Mouse (Mus musculus) liver, embryonic 12.5 days (tissue): Measurements from ENCODE around the gene Tti1. TPM values are rescaled to one million over a fixed set of nuclear protein-coding genes. Genes with fewer than 3 reads are reported as not detected.

Experiments
- ATAC-seq: fragments of 200-750 bp; cut with Nextera tagmentation; 2 replicates; pipeline ENCODE4 v1.8.0; 2017; ENCODE audit warnings: moderate number of reproducible peaks, mild to moderate bottlenecking, moderate library complexity
- H3K27ac ChIP-seq: fragments of 300-500 bp; sonication (generic); 2 replicates; pipeline ENCODE4 v1.5.1; 2016; ENCODE audit warnings: mild to moderate bottlenecking
- H3K27me3 ChIP-seq: fragments of 300-500 bp; sonication (generic); replicated peaks from 2 replicates; pipeline ENCODE4 v1.6.1; 2016; ENCODE audit warnings: mild to moderate bottlenecking, moderate library complexity
- H3K36me3 ChIP-seq: fragments of 300-500 bp; sonication (generic); 2 replicates; pipeline ENCODE4 v1.6.1; 2016; ENCODE audit warnings: mild to moderate bottlenecking, moderate library complexity
- H3K4me1 ChIP-seq: fragments of 300-500 bp; sonication (generic); 2 replicates; pipeline ENCODE4 v1.6.1; 2016
- H3K4me2 ChIP-seq: fragments of 300-500 bp; sonication (generic); 2 replicates; pipeline ENCODE4 v1.6.1; 2016; ENCODE audit warnings: mild to moderate bottlenecking, moderate library complexity
- H3K4me3 ChIP-seq: fragments of 300-500 bp; sonication (generic); 2 replicates; pipeline ENCODE4 v1.5.1; 2016; ENCODE audit warnings: mild to moderate bottlenecking, moderate library complexity
- H3K9ac ChIP-seq: fragments of 300-500 bp; sonication (generic); 2 replicates; pipeline ENCODE4 v1.6.1; 2016; ENCODE audit warnings: mild to moderate bottlenecking, moderate library complexity
- H3K9me3 ChIP-seq: fragments of 300-500 bp; sonication (generic); replicated peaks from 2 replicates; pipeline ENCODE4 v1.6.1; 2016; ENCODE audit warnings: mild to moderate bottlenecking, moderate library complexity
- WGBS: fragments of 180-500 bp; shearing (Covaris S2); methylation state at CpG from one replicate; pipeline ENCODE4 v1.1.7; 2016; ENCODE audit not compliant: insufficient replicate concordance; 5-methylcytosine and 5-hydroxymethylcytosine counted together
- polyA plus RNA-seq: library from polyadenylated mRNA; unstranded; fragments of >200 nt; fragmentation: Nextera tagmentation; extraction: Ambion mirVana; gene quantifications from 2 replicates; pipeline ENCODE4 v1.2.1, GENCODE M21; 2016

The Tti1 gene
- polyA plus RNA-seq, 1 experiment from 2014 or later: 21.8 TPM

GRCm38 (mm10) chr2:157957707-157958108, 70.5 kb downstream of the Tti1 start:
- H3K9ac ChIP-seq: no peak overlapping the region
- no peak overlapping the region for H3K27ac ChIP-seq
- H3K27me3 ChIP-seq: no peaks in the 10 kb centered on the region
- H3K36me3 ChIP-seq: no peaks in the 10 kb centered on the region
- H3K4me2 ChIP-seq: no peak overlapping the region
- no peak for ATAC-seq
- H3K9me3 ChIP-seq: no peaks in the 10 kb centered on the region
- WGBS: 23% methylated on average over 2 of the region's 2 CpGs
- no peaks in the 10 kb centered on the region for H3K4me1 ChIP-seq
- H3K4me3 ChIP-seq: no peak overlapping the region

DNA sequence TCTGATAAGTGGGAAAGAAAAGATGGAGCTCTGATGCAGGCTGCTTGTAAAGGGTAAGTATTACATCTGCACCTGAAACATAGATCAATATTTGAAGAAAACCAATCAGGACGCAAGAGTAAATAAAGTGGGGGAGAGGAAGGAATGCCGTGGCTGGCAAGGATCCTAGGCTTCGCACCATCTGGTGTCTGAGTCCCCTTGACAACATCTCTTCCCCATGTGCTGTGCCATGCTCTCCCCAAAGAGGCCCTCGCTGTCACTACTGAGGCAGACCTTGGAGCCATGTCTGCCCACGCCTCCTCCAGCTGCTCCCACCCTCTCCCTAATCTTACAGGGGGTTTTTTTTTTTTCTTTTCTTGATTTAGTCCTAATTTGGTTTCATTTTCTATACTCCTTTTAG, 74.3 kb downstream of the Tti1 start:
- Histone ChIP-seq H3K4me3 (no peak overlapping the region), H3K36me3 (no peaks in the 10 kb centered on the region), H3K27me3 (no peaks in the 10 kb centered on the region), H3K9me3 (no peaks in the 10 kb centered on the region), H3K27ac (no peak overlapping the region), H3K4me1 (no peaks in the 10 kb centered on the region), H3K9ac (no peak overlapping the region), H3K4me2 (no peak overlapping the region)
- ATAC-seq: no peak
- 56% methylated on average over 5 of the region's 5 CpGs for whole genome bisulfite sequencing

DNA sequence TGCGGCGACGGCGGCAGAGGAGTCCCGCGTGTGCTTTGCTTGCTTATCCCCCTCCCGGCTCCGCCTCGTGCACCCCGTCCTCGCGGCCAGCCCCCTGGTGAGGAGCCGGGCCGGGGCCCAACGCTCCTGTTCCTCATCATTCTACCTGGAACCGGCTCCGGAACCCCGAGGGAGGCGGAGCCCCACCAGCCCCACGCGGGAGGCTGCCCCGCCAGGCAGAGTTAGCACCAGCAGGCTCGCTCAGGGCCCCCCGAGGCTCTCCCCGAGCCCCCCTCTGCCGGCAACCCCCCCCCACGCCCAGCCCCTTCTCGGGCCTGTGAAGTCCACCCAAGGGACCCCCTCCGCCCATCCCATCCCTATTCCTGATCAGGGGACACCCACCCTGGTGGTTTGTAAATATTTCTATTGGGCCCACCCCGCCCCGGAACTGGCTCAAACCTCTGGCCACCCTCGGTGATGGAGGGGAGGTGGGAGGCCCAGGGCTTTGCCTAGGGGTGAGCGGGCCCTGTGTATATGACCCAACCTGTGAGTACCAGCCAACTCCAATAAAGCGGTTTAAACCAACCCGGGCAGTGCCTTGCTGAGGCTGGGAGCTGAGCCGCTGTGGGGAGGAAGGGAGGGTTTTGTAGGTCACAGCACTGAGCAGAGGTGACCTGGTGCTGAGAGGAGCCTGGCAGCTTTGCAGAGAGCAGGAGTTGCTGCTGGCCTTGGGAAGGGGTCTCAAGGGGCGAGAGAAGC, 83.9 kb downstream of the Tti1 start:
- no peaks in the 10 kb centered on the region for H3K9me3 ChIP-seq
- peaks cover 68% of the 10 kb centered on the region for H3K27me3 ChIP-seq
- no peaks in the 10 kb centered on the region for H3K36me3 ChIP-seq
- peaks cover 6% of the 10 kb centered on the region; the same call in 1 of the 2 replicates for H3K4me1 ChIP-seq
- 12% methylated on average over 35 of the region's 37 CpGs for WGBS
- no peak overlapping the region for H3K27ac ChIP-seq
- peak overlapping the region; percentile 68 for H3K4me2 ChIP-seq
- peak overlapping the region; percentile 43 for H3K4me3 ChIP-seq
- ATAC-seq: peak; percentile 27; the same call in 1 of the 2 replicates
- H3K9ac ChIP-seq: 0 out of 2 replicates have a peak overlapping the region, but pooled peaks have one; percentile 18

DNA sequence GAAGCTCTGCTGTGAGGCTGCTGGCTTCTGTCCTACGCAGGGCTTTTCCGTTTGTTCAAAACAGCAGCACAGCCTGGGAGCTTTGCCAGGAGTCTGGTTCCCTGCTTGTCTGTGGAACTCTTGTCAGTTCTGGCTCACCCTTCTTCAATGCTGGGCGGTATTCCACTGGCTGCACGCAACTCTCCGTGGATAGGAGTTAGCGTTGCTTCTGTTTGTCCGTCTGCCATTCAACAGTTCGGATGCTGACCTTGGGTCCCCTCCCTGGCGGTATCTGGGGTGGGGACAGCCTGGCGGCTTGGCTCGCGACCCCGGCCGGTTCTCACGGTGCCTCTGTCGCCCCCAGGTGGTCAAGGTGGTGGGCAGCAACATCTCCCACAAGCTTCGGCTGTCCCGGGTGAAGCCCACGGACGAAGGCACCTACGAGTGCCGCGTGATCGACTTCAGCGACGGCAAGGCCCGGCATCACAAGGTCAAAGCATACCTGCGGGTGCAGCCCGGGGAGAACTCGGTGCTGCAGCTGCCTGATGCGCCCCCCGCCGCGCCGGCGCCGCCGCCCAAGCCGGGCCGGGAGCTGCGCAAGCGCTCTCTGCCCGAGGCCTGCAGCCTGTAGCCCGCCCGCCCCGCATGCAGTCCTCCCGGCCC, 84.6 kb downstream of the Tti1 start:
- ATAC-seq: no peak
- peak overlapping the region; percentile 43 for H3K4me3 ChIP-seq
- peaks cover 75% of the 10 kb centered on the region for H3K27me3 ChIP-seq

GRCm38 (mm10) chr2:157940586-157941185, 87.5 kb downstream of the Tti1 start:
- peaks cover 11% of the 10 kb centered on the region for H3K4me1 ChIP-seq
- no peak overlapping the region for H3K27ac ChIP-seq
- peaks cover 87% of the 10 kb centered on the region for H3K27me3 ChIP-seq
- no peak for ATAC-seq
- WGBS: 3% methylated on average over 18 of the region's 18 CpGs
- 0 out of 2 replicates have a peak overlapping the region, but pooled peaks have one; percentile 18 for H3K4me2 ChIP-seq
- H3K9ac ChIP-seq: no peak overlapping the region
- H3K4me3 ChIP-seq: no peak overlapping the region
- H3K36me3 ChIP-seq: no peaks in the 10 kb centered on the region
- H3K9me3 ChIP-seq: no peaks in the 10 kb centered on the region

More for the DNA sequence above, 84.6 kb downstream of the Tti1 start:
- H3K4me1 ChIP-seq: peaks cover 6% of the 10 kb centered on the region; the same call in 1 of the 2 replicates
- peak overlapping the region; percentile 18; the same call in 1 of the 2 replicates for H3K9ac ChIP-seq
- H3K9me3 ChIP-seq: no peaks in the 10 kb centered on the region
- under 1% methylated on average over 47 of the region's 47 CpGs for WGBS
- H3K4me2 ChIP-seq: peak overlapping the region; percentile 68
- no peaks in the 10 kb centered on the region for H3K36me3 ChIP-seq
- no peak overlapping the region for H3K27ac ChIP-seq

DNA sequence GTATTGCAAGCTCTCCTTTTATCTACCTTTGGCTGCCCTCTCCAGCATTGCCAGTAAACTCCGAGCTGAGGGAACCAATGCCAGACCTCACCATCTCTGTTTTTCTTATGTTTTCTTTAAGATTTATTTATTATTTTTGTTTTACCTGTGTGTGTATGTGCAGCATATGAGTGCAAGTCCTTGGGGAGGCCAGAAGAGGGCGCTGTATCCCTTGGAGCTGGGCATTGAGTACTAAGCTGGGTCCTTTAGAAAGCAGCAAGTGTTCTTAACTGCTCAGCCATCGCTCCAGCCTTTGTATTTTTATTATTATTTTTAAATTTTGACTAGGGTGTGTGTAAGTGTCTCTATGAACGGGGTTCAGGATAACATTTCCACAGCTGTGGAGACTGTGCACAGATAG, 91.6 kb downstream of the Tti1 start:
- no peak for ATAC-seq
- Histone ChIP-seq H3K27me3 (peaks cover 59% of the 10 kb centered on the region), H3K4me1 (peaks cover 9% of the 10 kb centered on the region), H3K9me3 (no peaks in the 10 kb centered on the region), H3K4me2 (no peak overlapping the region), H3K9ac (no peak overlapping the region), H3K27ac (no peak overlapping the region), H3K36me3 (no peaks in the 10 kb centered on the region), H3K4me3 (no peak overlapping the region)
- 56% methylated on average over 4 of the region's 4 CpGs for WGBS

DNA sequence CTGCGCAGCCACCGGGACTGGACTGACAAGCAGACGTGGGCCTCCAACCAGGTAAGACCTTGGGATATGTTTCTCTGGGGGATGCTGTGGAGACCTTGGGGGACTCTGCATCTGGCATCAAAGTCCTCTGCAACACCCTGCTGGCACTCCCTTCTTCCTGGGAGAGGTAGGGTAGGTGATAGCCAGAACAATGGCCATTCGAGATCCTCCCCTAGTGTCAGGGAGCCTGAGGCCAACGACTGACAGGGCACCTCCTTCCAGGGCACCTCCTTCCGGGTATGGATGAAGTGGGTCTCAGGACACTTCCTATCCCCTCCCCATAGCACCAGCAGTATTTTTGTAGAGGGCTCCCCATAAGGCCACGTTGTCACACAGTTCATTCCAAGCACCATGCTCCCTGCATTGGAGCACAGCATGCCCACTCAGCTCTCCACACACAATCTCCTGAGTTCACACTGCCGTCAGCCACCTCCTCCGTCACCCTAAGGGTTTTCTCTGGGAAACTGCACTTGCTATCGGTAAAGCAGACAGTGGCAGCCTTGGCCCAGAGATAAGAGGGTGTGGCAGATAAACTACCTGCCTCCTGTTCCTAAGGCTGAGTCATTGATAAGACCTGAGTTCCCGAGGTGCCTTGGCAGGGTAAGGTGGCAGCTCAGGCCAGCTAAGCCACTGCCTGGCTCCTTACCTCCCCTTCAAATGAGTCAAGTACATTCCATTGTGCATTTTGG, 92.6 kb downstream of the Tti1 start:
- peaks cover 48% of the 10 kb centered on the region for H3K27me3 ChIP-seq

DNA sequence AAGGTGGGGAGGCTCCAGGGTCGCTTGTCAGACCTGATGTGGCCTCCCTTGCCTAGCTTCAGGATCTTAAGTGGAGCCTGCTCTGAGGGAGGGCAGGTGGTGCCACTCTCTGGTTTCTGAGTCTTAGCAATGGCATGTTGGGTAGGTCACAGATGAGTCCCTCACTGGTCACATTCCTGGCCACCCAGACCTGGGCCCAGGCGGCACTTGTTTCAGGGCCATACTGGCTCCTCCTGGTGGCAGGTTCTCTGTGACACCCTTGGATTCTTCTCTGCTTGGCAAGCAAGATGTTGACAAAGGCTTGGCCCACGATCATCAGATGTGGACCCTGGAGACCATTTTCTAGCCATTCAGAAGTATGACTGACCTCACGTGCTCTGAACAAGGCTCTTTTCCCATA, 95.6 kb downstream of the Tti1 start:
- Histone ChIP-seq H3K9me3 (no peaks in the 10 kb centered on the region), H3K27me3 (peaks cover 33% of the 10 kb centered on the region), H3K9ac (no peak overlapping the region), H3K4me1 (peaks cover 9% of the 10 kb centered on the region), H3K4me3 (no peak overlapping the region), H3K27ac (no peak overlapping the region), H3K4me2 (no peak overlapping the region), H3K36me3 (no peaks in the 10 kb centered on the region)
- WGBS: 58% methylated on average over 4 of the region's 4 CpGs
- ATAC-seq: no peak

More for the DNA sequence above, 92.6 kb downstream of the Tti1 start:
- no peak overlapping the region for H3K9ac ChIP-seq
- H3K27ac ChIP-seq: no peak overlapping the region
- peaks cover 9% of the 10 kb centered on the region for H3K4me1 ChIP-seq
- H3K36me3 ChIP-seq: no peaks in the 10 kb centered on the region
- no peaks in the 10 kb centered on the region for H3K9me3 ChIP-seq
- peak; percentile 64 for ATAC-seq
- H3K4me3 ChIP-seq: no peak overlapping the region
- no peak overlapping the region for H3K4me2 ChIP-seq
- WGBS: 33% methylated on average over 11 of the region's 11 CpGs

Other genes with a start within 250 kb of the Tti1 start
- not detected in 2 replicates for gene Vstm2l, start 113.8 kb downstream of the Tti1 start, polyA plus RNA-seq
- 40.4 and 42.5 TPM in 2 replicates for gene Rprd1b, start 64 bp upstream of the Tti1 start, polyA plus RNA-seq
- gene Tgm2, start 118.0 kb upstream of the Tti1 start, polyA plus RNA-seq: 69.4 and 69.9 TPM in 2 replicates
- gene D630003M21Rik, start 200.8 kb upstream of the Tti1 start, polyA plus RNA-seq: 0.31 and 0.39 TPM in 2 replicates
- gene Bpi, start 229.7 kb upstream of the Tti1 start, polyA plus RNA-seq: not detected in 2 replicates